Mouse (Mus musculus): ENCODE measurements around the gene Pcbd1.
"Not testable (repeated sequence)": the region's sequence is repeated elsewhere in the genome, so short reads cannot be mapped to it uniquely, and the experiment has no call there.

Gene Pcbd1

GRCm38 (mm10) chr10:61103564-61104114, 14.5 kb downstream of the Pcbd1 start:
- DNase-seq (ENCODE audit: low spot score): no peak

- DNase-seq (ENCODE audit: low spot score): no peak
Observed at GRCm38 (mm10) chr10:61114246-61114720, 25.2 kb downstream of the Pcbd1 start.

GRCm38 (mm10) chr10:61121732-61122131, 32.6 kb downstream of the Pcbd1 start:
- DNase-seq (ENCODE audit: low spot score): not testable (repeated sequence)

- DNase-seq (ENCODE audit: low spot score): no peak
Observed at GRCm38 (mm10) chr10:61123276-61123913, 34.3 kb downstream of the Pcbd1 start.

GRCm38 (mm10) chr10:61124462-61124861, 35.3 kb downstream of the Pcbd1 start:
- no peak for DNase-seq (ENCODE audit: low spot score)

- DNase-seq (ENCODE audit: low spot score): no peak
Observed at GRCm38 (mm10) chr10:61128701-61129365, 39.7 kb downstream of the Pcbd1 start.

GRCm38 (mm10) chr10:61130959-61131358, 41.8 kb downstream of the Pcbd1 start:
- no peak for DNase-seq (ENCODE audit: low spot score)

- no peak for DNase-seq (ENCODE audit: low spot score)
Observed at GRCm38 (mm10) chr10:61134041-61134440, 44.9 kb downstream of the Pcbd1 start.

GRCm38 (mm10) chr10:61135226-61135839, 46.2 kb downstream of the Pcbd1 start:
- DNase-seq (ENCODE audit: low spot score): no peak

GRCm38 (mm10) chr10:61137567-61137966, 48.4 kb downstream of the Pcbd1 start:
- no peak for DNase-seq (ENCODE audit: low spot score)

- no peak for DNase-seq (ENCODE audit: low spot score)
Observed at GRCm38 (mm10) chr10:61143343-61143742, 54.2 kb downstream of the Pcbd1 start.
